Mouse (Mus musculus) forebrain, embryonic 11.5 days (tissue): ENCODE results near the gene Sectm1a. TPM values are rescaled to one million over a fixed set of nuclear protein-coding genes. Genes with fewer than 3 reads are reported as not detected.

ENCODE experiments used
- ATAC-seq: fragments of 200-750 bp; cut with Nextera tagmentation; replicated peaks from 2 replicates; pipeline ENCODE4 v1.8.0; 2017; ENCODE audit warnings: moderate TSS enrichment; ENCODE audit not compliant: low FRiP score
- DNase-seq: peaks from one replicate; pipeline ENCODE4 v3.0.0-alpha.2; 2017; ENCODE audit warnings: low spot score
- H3K27ac ChIP-seq: fragments of 300-500 bp; sonication (generic); 2 replicates; pipeline ENCODE4 v1.5.1; 2014; ENCODE audit warnings: low read depth, low read length
- H3K27me3 ChIP-seq: fragments of 300-500 bp; sonication (generic); 2 replicates; pipeline ENCODE4 v1.6.1; 2014; ENCODE audit warnings: mild to moderate bottlenecking, low read length, mixed read lengths; ENCODE audit not compliant: control insufficient read depth, insufficient read depth
- H3K36me3 ChIP-seq: fragments of 300-500 bp; sonication (generic); 2 replicates; pipeline ENCODE4 v1.6.1; 2014; ENCODE audit warnings: mild to moderate bottlenecking, low read length, moderate library complexity, mixed read lengths; ENCODE audit not compliant: control insufficient read depth, insufficient read depth
- H3K4me1 ChIP-seq: fragments of 300-500 bp; sonication (generic); replicated peaks from 2 replicates; pipeline ENCODE4 v1.6.1; 2014; ENCODE audit warnings: low read length, mixed read lengths; ENCODE audit not compliant: control insufficient read depth, insufficient read depth
- H3K4me2 ChIP-seq: fragments of 300-500 bp; sonication (generic); 2 replicates; pipeline ENCODE4 v1.6.1; 2014; ENCODE audit warnings: low read depth, mild to moderate bottlenecking, low read length, moderate library complexity, mixed read lengths; ENCODE audit not compliant: severe bottlenecking
- H3K4me3 ChIP-seq: fragments of 300-500 bp; sonication (generic); 2 replicates; pipeline ENCODE4 v1.5.1; 2014; ENCODE audit warnings: low read depth, low read length
- H3K9ac ChIP-seq: fragments of 300-500 bp; sonication (generic); 2 replicates; pipeline ENCODE4 v1.6.1; 2014; ENCODE audit warnings: low read length
- H3K9me3 ChIP-seq: fragments of 300-500 bp; sonication (generic); 2 replicates; pipeline ENCODE4 v1.6.1; 2016; ENCODE audit warnings: low read length, mixed read lengths; ENCODE audit not compliant: control insufficient read depth
- WGBS: fragments of 180-500 bp; shearing (Covaris S2); extraction: QIAGEN DNeasy Blood & Tissue Kit; methylation state at CpG from one replicate; pipeline ENCODE4 v1.1.7; 2014; 5-methylcytosine and 5-hydroxymethylcytosine counted together
- polyA plus RNA-seq: library from polyadenylated mRNA; unstranded; fragments of >200 nt; fragmentation: Nextera tagmentation; extraction: Ambion mirVana; gene quantifications from 2 replicates; pipeline ENCODE4 v1.2.1, GENCODE M21; 2014

The Sectm1a gene
- polyA plus RNA-seq, 1 experiment from 2014 or later, result not detected

- H3K4me3 ChIP-seq, result no peak overlapping the region
- no peak overlapping the region for H3K4me2 ChIP-seq
- no peaks in the 10 kb centered on the region for H3K4me1 ChIP-seq
- no peaks in the 10 kb centered on the region for H3K9me3 ChIP-seq
- 70% methylated on average over 6 of the region's 6 CpGs for WGBS
- ATAC-seq, result no peak
- H3K36me3 ChIP-seq, result no peaks in the 10 kb centered on the region
- no peaks in the 10 kb centered on the region for H3K27me3 ChIP-seq
- H3K9ac ChIP-seq, result no peak overlapping the region
- no peak for DNase-seq
- H3K27ac ChIP-seq, result no peak overlapping the region
Observed at GRCm38 (mm10) chr11:121024163-121024562, 56.9 kb downstream of the Sectm1a start.

- no peak for ATAC-seq
- Histone ChIP-seq H3K4me1 (no peaks in the 10 kb centered on the region), H3K4me3 (no peak overlapping the region), H3K9ac (no peak overlapping the region), H3K27me3 (no peaks in the 10 kb centered on the region), H3K36me3 (no peaks in the 10 kb centered on the region), H3K27ac (no peak overlapping the region), H3K4me2 (no peak overlapping the region), H3K9me3 (no peaks in the 10 kb centered on the region)
- DNase-seq, result no peak
- 85% methylated on average over 5 of the region's 5 CpGs for WGBS
Observed at GRCm38 (mm10) chr11:121019501-121019900, 61.5 kb downstream of the Sectm1a start.

- DNase-seq (peak; percentile 79), ATAC-seq (no peak)
- Histone ChIP-seq H3K9me3 (no peaks in the 10 kb centered on the region), H3K4me2 (no peak overlapping the region), H3K4me3 (no peak overlapping the region), H3K36me3 (no peaks in the 10 kb centered on the region), H3K4me1 (no peaks in the 10 kb centered on the region), H3K27ac (no peak overlapping the region), H3K9ac (no peak overlapping the region), H3K27me3 (no peaks in the 10 kb centered on the region)
- 33% methylated on average over 3 of the region's 3 CpGs for WGBS
Observed at GRCm38 (mm10) chr11:121017703-121018102, 63.3 kb downstream of the Sectm1a start.

Other genes starting within 250 kb of the Sectm1a start
- gene Ccdc57, start 148.3 kb downstream of the Sectm1a start, polyA plus RNA-seq, result 6.1 and 7.7 TPM in 2 replicates
- 55.5 and 62.1 TPM in 2 replicates for gene Slc16a3, start 132.7 kb downstream of the Sectm1a start, polyA plus RNA-seq
- gene Csnk1d, start 89.9 kb downstream of the Sectm1a start, polyA plus RNA-seq, result 102 and 103 TPM in 2 replicates
- gene Cd7, start 41.8 kb downstream of the Sectm1a start, polyA plus RNA-seq, result not detected in 2 replicates
- gene Sectm1b, start 17.7 kb downstream of the Sectm1a start, polyA plus RNA-seq, result not detected in 2 replicates
- gene Tex19.2, start 37.5 kb upstream of the Sectm1a start, polyA plus RNA-seq, result not detected in 2 replicates
- not detected in 2 replicates for gene Tex19.1, start 64.9 kb upstream of the Sectm1a start, polyA plus RNA-seq
- gene Uts2r, start 79.1 kb upstream of the Sectm1a start, polyA plus RNA-seq, result not detected in 2 replicates
- gene Hexdc, start 123.2 kb upstream of the Sectm1a start, polyA plus RNA-seq, result 7.3 and 7.8 TPM in 2 replicates
- gene Ogfod3, start 123.5 kb upstream of the Sectm1a start, polyA plus RNA-seq, result 20.3 and 20.5 TPM in 2 replicates
- 31.7 and 39.2 TPM in 2 replicates for gene Cybc1, start 148.1 kb upstream of the Sectm1a start, polyA plus RNA-seq
- gene Narf, start 156.0 kb upstream of the Sectm1a start, polyA plus RNA-seq, result 58.9 and 70.1 TPM in 2 replicates
- gene Foxk2, start 178.8 kb upstream of the Sectm1a start, polyA plus RNA-seq, result 16.4 and 21.8 TPM in 2 replicates